Mouse (Mus musculus): ENCODE data around the gene Trpm5. TPM values are rescaled to one million over a fixed set of nuclear protein-coding genes. Genes with fewer than 3 reads are reported as not detected.

Gene Trpm5
- polyA plus RNA-seq, 1 experiment from 2014 or later: 1.8 TPM

DNA sequence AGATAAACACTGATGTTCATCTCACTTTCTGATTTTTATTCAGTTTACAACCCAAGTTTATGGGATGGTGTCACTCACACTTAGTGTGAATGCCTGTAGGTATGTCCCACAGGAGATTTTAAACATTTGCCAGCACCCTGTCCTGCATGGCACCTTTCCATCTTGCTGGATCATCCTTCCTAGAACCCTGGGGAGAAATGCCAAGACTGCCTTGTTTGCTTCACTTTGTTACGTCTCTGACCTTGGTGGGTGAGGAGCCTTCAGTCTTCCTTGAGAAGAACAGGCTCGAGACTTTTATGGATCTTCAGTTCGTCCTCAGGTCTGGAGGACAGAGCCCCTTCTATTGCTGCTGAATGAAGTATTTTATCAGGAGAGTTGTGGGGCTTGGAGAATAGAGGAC is 45.1 kb downstream of the Trpm5 start:
- 78% methylated on average over 3 of the region's 3 CpGs for WGBS
- no peak overlapping the region for H3K9ac ChIP-seq (replicated peaks)
- H3K36me3 ChIP-seq: no peaks in the 10 kb centered on the region
- ATAC-seq (ENCODE audit: low FRiP score): no peak
- no peak overlapping the region for H3K4me3 ChIP-seq (replicated peaks)
- peaks cover 18% of the 10 kb centered on the region for H3K4me1 ChIP-seq
- H3K27me3 ChIP-seq (replicated peaks): no peaks in the 10 kb centered on the region
- H3K9me3 ChIP-seq (replicated peaks): no peaks in the 10 kb centered on the region
- no peak overlapping the region for H3K4me2 ChIP-seq
- H3K27ac ChIP-seq (replicated peaks): no peak overlapping the region

DNA sequence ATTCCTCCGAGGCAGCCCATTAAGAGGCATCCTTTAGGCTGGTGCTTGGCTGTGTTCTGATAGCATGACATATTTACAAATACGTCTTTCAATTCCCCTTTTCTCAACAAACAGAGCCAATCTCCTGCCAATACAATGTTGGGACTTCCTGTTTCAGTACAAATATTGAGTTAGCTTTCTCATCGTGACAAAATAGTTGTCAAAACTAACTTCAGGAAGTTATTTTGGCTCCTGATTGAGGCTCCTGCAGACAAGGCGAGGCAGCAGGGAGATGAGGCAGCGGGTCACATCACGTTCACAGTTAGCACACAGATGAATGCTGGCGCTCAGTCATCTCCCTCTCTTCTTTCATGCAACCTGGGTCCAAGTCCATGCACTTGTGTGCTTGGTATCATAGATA is 48.1 kb downstream of the Trpm5 start:
- Histone ChIP-seq H3K4me2 (no peak overlapping the region), H3K9ac (replicated peaks) (no peak overlapping the region), H3K4me3 (replicated peaks) (no peak overlapping the region), H3K9me3 (replicated peaks) (no peaks in the 10 kb centered on the region), H3K27me3 (replicated peaks) (no peaks in the 10 kb centered on the region), H3K4me1 (no peaks in the 10 kb centered on the region), H3K27ac (replicated peaks) (no peak overlapping the region), H3K36me3 (peaks cover 11% of the 10 kb centered on the region; the same call in 1 of the 2 replicates)
- 85% methylated on average over 7 of the region's 7 CpGs for WGBS
- no peak for ATAC-seq (ENCODE audit: low FRiP score)

DNA sequence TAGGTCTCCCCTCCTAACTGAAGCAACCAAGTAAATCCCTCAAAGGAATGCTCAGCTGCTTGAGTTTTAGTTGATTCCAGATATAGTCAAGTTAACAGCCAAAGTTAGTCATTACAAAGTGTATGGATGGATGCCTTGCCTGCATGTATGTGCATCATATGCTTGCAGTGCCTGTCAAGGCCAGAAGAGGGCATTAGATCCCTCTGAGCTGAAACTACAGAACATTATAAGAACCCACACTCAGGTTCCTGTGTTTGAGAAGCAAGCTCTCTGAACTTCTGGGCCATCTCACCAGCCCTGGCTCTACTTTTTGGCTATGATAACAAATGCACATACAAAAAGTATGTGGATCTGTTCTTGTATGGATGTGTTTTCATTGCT is 49.6 kb downstream of the Trpm5 start:
- no peak for ATAC-seq (ENCODE audit: low FRiP score)
- Histone ChIP-seq H3K4me3 (replicated peaks) (no peak overlapping the region), H3K36me3 (peaks cover 11% of the 10 kb centered on the region; the same call in 1 of the 2 replicates), H3K27me3 (replicated peaks) (no peaks in the 10 kb centered on the region), H3K9me3 (replicated peaks) (no peaks in the 10 kb centered on the region), H3K27ac (replicated peaks) (no peak overlapping the region), H3K4me1 (no peaks in the 10 kb centered on the region), H3K4me2 (no peak overlapping the region), H3K9ac (replicated peaks) (no peak overlapping the region)

DNA sequence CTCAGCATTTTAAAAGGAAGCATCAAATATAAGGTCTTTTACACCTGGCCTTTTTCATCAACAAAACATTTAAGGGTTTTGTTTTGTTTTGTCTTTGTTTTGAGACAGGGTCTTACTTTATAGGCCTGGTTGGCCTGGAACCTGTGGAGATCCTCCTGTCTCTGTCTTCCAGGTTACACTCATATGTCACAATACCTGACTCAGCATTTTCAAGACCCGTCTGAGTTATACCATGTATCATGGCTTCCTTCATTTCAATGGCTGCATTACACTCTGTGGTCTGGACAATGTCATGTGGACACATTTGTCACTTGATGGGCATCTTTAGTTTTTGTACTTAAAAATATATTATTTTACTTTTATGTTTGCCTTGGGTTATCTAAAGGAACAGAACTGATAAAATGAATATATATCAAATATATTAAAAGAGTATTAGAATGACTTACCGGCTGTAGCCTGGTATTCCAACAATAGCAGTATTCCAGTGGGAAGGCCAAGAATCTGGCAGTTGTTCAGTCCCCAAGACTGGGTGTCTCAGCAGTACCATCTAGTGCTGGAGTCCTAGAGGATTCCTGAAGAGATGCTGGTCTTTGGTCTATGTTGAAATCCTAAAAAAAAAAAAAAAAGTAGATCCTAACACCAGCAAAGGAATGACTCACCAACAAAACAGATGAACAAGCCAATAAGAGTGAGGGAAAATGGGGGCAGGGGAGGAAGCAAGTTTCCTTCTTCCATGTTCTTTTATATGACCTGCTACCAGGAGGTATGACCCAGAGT is 50.2 kb downstream of the Trpm5 start:
- H3K9ac ChIP-seq (replicated peaks): no peak overlapping the region
- H3K27ac ChIP-seq (replicated peaks): no peak overlapping the region
- 95% methylated on average over 2 of the region's 2 CpGs for WGBS
- no peaks in the 10 kb centered on the region for H3K27me3 ChIP-seq (replicated peaks)
- no peak for ATAC-seq (ENCODE audit: low FRiP score)
- no peak overlapping the region for H3K4me2 ChIP-seq
- H3K4me3 ChIP-seq (replicated peaks): no peak overlapping the region
- H3K4me1 ChIP-seq: no peaks in the 10 kb centered on the region
- no peaks in the 10 kb centered on the region for H3K9me3 ChIP-seq (replicated peaks)
- H3K36me3 ChIP-seq: peaks cover 14% of the 10 kb centered on the region; the same call in 1 of the 2 replicates

DNA sequence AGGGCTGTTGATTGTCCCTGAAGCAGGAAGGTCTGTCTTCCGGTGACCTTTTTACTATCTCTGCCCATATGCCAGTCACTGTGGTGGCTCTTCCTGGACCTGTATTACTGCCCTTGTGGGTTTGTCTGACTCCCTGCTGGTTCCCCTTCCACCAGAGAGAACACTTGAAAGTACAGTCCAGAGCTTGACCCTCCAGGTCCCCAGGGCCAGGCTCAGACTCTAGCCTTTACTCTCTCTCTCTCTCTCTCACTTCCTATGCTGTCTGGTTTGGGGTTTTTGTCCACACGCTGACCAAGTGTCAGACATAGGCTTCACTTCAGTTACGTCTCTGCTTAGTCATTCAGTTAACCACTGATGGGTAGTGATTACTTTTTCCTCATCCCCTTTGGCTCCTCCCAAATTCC is 51.5 kb downstream of the Trpm5 start:
- 80% methylated on average over 3 of the region's 3 CpGs for WGBS
- no peaks in the 10 kb centered on the region for H3K4me1 ChIP-seq
- H3K36me3 ChIP-seq: peaks cover 14% of the 10 kb centered on the region; the same call in 1 of the 2 replicates
- no peaks in the 10 kb centered on the region for H3K9me3 ChIP-seq (replicated peaks)
- H3K27me3 ChIP-seq (replicated peaks): no peaks in the 10 kb centered on the region
- H3K4me3 ChIP-seq (replicated peaks): no peak overlapping the region
- H3K27ac ChIP-seq (replicated peaks): no peak overlapping the region; the same call in 1 of the 2 replicates
- ATAC-seq (ENCODE audit: low FRiP score): no peak
- H3K4me2 ChIP-seq: no peak overlapping the region
- H3K9ac ChIP-seq (replicated peaks): no peak overlapping the region

DNA sequence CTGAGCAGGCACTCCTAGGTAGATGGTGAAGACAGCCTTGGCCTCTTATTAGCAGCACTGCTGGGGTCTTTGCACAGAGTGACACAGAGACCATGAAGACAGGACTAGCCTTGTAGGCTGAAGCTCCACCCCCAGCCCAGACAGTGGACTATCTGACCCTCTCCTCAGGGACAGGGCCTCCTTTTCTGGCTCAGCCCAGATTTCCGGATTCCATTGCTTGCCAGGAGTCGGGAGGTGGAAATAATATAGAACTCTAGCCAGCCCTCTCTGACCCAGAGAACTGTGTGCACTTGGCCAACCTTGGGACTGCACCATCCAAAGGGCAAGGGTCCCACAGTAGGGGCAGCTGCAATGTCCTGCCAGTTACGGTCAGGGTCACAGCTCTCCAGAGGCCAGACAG is 52.4 kb downstream of the Trpm5 start:
- 69% methylated on average over 3 of the region's 3 CpGs for WGBS
- Histone ChIP-seq H3K4me3 (replicated peaks) (no peak overlapping the region), H3K9me3 (replicated peaks) (no peaks in the 10 kb centered on the region), H3K27me3 (replicated peaks) (no peaks in the 10 kb centered on the region), H3K4me1 (no peaks in the 10 kb centered on the region), H3K36me3 (peaks cover 18% of the 10 kb centered on the region; the same call in 1 of the 2 replicates), H3K4me2 (no peak overlapping the region), H3K9ac (replicated peaks) (no peak overlapping the region), H3K27ac (replicated peaks) (no peak overlapping the region; the same call in 1 of the 2 replicates)
- no peak for ATAC-seq (ENCODE audit: low FRiP score)

DNA sequence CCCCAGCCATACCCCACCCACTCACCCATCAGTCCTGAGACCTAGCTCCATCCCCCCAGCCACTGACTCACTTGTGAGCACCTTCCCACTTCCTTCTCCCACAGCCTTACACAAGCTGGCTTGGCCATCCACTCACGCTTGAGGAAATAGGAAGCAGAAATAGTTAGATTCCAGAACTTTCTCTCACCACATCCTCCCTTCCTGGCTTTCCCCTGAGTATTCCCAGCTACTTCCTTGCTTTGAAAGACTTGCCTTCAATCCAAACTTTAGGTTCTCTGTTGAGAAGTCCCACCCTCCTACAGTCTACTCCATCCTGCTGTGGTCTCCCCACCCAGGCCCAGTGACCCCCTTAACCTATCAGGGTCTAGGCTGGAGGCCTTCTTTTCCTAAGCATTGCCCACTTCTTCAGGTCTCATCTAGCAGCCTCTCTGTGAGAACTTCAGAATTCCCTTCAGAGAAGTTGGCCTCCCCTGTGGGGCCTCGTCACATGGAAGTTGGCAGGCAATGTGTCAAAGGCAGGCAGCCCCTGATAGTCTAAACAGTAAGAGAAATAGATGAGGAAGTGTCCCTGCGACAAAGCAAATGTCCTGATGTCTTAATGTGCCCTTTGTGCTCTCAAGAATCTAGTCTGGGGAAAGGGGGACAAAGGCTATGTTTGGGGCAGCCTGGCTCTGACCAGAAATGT is 53.2 kb downstream of the Trpm5 start:
- 80% methylated on average over 3 of the region's 3 CpGs for WGBS
- Histone ChIP-seq H3K27ac (replicated peaks) (no peak overlapping the region), H3K4me2 (no peak overlapping the region), H3K27me3 (replicated peaks) (no peaks in the 10 kb centered on the region), H3K36me3 (peaks cover 23% of the 10 kb centered on the region; the same call in 1 of the 2 replicates), H3K9ac (replicated peaks) (no peak overlapping the region), H3K9me3 (replicated peaks) (no peaks in the 10 kb centered on the region), H3K4me3 (replicated peaks) (no peak overlapping the region), H3K4me1 (no peaks in the 10 kb centered on the region)
- ATAC-seq (ENCODE audit: low FRiP score): no peak

DNA sequence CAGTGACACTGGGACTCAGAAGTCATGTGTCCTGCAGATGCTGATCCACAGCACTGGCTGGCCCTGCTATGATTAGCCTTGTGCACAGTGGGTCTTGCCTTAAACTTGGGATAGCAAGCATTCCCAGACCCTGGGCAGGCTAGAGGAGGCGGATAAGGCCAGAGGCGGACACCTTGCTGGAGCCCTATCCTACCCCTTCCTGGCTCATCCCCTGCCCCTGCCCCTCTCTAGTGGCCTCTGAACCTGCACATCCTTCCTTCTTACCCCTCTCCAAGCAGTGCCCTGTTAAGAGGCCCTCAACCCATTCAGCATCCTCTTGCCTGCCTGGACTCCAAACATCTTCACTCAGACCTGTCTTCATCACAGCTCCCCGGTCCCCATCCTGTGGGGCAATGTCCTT is 53.9 kb downstream of the Trpm5 start:
- H3K4me2 ChIP-seq: no peak overlapping the region
- H3K36me3 ChIP-seq: peaks cover 23% of the 10 kb centered on the region; the same call in 1 of the 2 replicates
- no peak overlapping the region for H3K4me3 ChIP-seq (replicated peaks)
- H3K9ac ChIP-seq (replicated peaks): no peak overlapping the region
- WGBS: 96% methylated on average over 3 of the region's 3 CpGs
- no peaks in the 10 kb centered on the region for H3K4me1 ChIP-seq
- no peaks in the 10 kb centered on the region for H3K9me3 ChIP-seq (replicated peaks)
- ATAC-seq (ENCODE audit: low FRiP score): no peak
- H3K27me3 ChIP-seq (replicated peaks): no peaks in the 10 kb centered on the region
- H3K27ac ChIP-seq (replicated peaks): no peak overlapping the region

DNA sequence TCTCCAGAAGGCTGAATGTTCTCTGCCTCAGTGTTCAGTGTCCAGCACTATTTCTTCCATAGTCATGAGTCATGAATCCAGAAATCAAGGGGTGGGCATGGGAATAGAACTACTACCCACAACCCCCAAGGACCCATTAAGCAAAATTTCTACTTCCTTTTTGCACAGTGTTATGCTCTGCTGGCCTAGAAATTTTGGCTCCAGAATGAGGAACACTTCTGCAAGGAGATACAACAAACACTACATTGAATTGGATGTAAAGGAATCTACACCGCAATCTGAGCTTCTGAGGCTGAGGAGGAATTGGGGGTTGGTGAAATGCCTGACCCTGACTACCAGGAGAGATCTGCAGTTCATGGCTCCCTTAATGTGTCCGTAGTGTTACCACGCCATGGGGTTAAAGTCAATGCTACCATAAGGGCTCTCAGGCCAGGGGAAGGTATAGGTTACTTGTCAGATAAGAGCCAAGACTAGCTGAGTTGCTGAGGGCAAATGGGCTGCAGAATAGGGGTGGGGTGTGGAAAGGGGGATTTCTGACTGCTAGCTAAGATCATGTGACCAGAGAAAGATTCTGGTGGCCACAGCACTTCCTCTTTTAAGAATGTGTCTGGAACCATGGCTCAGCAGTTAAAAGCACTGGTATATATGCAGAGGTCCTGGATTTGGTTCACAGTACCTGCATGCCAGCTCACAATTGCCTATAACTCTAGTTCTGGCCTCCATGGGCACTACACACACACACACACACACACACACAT is 56.1 kb downstream of the Trpm5 start:
- ATAC-seq (ENCODE audit: low FRiP score): no peak
- H3K4me1 ChIP-seq: no peaks in the 10 kb centered on the region
- no peak overlapping the region for H3K9ac ChIP-seq (replicated peaks)
- no peak overlapping the region for H3K27ac ChIP-seq (replicated peaks)
- no peaks in the 10 kb centered on the region for H3K27me3 ChIP-seq (replicated peaks)
- H3K4me3 ChIP-seq (replicated peaks): no peak overlapping the region
- no peak overlapping the region for H3K4me2 ChIP-seq
- H3K9me3 ChIP-seq (replicated peaks): no peaks in the 10 kb centered on the region
- WGBS: 96% methylated on average over 3 of the region's 3 CpGs
- peaks cover 32% of the 10 kb centered on the region for H3K36me3 ChIP-seq

DNA sequence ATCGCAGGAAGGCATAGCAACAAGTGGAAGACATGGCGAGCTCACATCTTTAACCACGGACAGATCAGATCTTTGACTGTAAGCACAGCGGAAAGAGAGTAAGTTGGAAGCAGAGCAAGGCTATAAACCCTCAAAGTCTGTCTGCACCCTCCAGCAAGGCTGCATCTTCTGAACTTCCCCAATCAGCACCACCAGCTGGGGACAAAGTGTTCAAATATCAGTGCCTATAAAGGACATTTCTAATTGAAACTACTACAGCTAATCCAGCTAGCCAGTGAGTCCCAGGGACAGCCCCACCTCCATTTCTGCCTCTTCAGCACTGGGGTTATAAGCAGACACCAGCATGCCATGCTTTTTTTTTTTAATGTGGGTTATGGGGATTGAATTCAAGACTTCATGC is 57.1 kb downstream of the Trpm5 start:
- no peak for ATAC-seq (ENCODE audit: low FRiP score)
- Histone ChIP-seq H3K27me3 (replicated peaks) (no peaks in the 10 kb centered on the region), H3K4me2 (no peak overlapping the region), H3K27ac (replicated peaks) (no peak overlapping the region), H3K4me3 (replicated peaks) (no peak overlapping the region), H3K9me3 (replicated peaks) (no peaks in the 10 kb centered on the region), H3K4me1 (no peaks in the 10 kb centered on the region), H3K36me3 (peaks cover 33% of the 10 kb centered on the region), H3K9ac (replicated peaks) (no peak overlapping the region)
- WGBS: 96% methylated on average over 4 of the region's 4 CpGs

DNA sequence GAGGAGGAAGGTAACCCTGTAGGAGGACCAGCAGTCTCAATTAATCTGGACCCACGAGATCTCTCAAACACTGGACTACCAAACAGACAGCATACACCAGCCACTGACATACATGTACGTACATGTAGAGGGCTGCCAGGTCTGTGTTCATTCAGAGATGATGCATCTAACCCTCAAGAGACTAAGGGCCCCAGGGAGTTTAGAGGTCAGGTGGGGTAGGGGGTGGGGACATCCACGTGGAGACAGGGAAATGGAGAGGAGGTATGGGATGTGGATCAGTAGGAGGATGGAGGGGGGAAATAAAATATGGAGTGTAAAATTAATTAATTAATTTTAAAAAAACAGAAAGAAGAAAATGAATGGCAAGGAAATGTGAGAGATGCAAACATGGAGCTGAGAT is 57.7 kb downstream of the Trpm5 start:
- H3K36me3 ChIP-seq: peaks cover 35% of the 10 kb centered on the region
- ATAC-seq (ENCODE audit: low FRiP score): no peak
- H3K4me3 ChIP-seq (replicated peaks): no peak overlapping the region
- H3K4me1 ChIP-seq: no peaks in the 10 kb centered on the region
- H3K27me3 ChIP-seq (replicated peaks): no peaks in the 10 kb centered on the region
- H3K4me2 ChIP-seq: no peak overlapping the region
- H3K9ac ChIP-seq (replicated peaks): no peak overlapping the region
- H3K27ac ChIP-seq (replicated peaks): no peak overlapping the region
- WGBS: 81% methylated on average over 3 of the region's 3 CpGs
- no peaks in the 10 kb centered on the region for H3K9me3 ChIP-seq (replicated peaks)
